Mouse (Mus musculus) hematopoietic stem cell, adult 5-6 weeks (primary cell): ENCODE results near the gene Zkscan6. TPM values are rescaled to one million over a fixed set of nuclear protein-coding genes. Genes with fewer than 3 reads are reported as not detected.

Experiments
- total RNA-seq: library from RNA; stranded (forward); fragments of 172-1452, 232-1000 nt; gene quantifications from 2 replicates; pipeline ENCODE4 v1.2.3, GENCODE M21; 2017

Zkscan6 gene
- total RNA-seq, 1 experiment from 2014 or later, result 17.5 TPM

Other genes starting within 250 kb of the Zkscan6 start
- 34.3 and 37.6 TPM in 2 replicates for gene Map2k4, start 18.9 kb upstream of the Zkscan6 start, total RNA-seq